Mouse (Mus musculus): Measurements from ENCODE around the gene Gm12830. TPM values are rescaled to one million over a fixed set of nuclear protein-coding genes. Genes with fewer than 3 reads are reported as not detected.

The Gm12830 gene
- total RNA-seq, 1 experiment from 2014 or later = not detected

DNA sequence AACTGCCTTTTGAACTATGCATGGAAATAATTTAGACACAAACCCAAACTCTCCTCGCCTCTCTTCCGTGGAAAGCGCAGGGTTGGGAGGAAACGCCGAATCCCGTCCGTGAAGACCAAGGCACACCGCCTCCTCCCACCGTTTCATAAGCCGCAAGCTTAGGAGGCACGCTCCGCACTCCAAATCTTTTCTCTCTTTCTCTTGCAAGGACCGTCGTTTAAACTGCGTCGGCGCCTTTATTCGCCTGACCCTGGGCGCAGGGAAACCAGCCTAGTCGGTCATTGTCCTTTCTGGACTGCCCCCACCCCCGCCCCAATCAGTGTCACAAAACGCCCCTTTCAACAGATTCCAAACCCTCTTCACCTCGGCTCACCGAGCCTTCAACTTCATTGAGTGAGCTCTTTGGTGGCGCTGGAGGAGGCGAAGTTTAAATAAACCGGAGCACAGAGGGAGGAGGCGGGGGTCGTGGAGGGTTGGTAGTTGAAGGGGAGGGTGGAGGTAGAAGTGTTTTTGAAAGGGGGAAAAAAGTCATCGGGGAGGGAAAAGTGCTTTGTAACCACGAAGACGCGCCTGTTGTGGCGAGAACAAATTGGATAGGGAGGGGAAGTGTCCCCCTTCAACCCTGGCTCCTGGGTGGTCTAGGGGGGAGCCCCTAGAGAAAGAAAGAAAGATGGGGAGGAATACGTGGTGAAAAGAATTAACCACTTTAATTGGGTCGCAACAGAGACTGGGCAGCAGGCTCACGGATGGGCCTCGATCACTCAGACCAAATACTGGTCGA lies 81.3 kb downstream of the Gm12830 start:
- no peak for ATAC-seq (replicated peaks in 1 of 2; ENCODE audit: insufficient read depth in 1 of 2, low FRiP score in 2 of 2, low TSS enrichment in 1 of 2, low read depth in 1 of 2, poor library complexity in 2 of 2, severe bottlenecking in 2 of 2)

DNA sequence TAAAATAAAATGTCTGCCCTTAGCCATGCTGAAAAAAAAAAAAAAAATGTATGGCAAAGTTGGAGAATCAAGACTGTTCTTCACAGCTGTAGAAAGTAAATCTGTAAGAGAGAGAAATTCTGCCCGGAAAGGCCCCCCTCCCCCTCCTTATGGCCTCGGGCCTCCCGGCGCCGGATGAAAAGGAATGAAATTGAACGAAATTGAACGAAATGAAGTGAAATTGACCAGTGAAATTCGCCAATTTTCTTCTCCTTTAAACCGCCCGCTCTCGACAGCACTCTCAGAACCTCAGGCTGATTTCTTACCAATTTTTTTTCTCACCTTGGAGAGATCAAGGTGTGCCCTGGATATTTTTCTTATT lies 81.9 kb downstream of the Gm12830 start:
- ATAC-seq (replicated peaks in 1 of 2; ENCODE audit: insufficient read depth in 1 of 2, low FRiP score in 2 of 2, low TSS enrichment in 1 of 2, low read depth in 1 of 2, poor library complexity in 2 of 2, severe bottlenecking in 2 of 2) = no peak

DNA sequence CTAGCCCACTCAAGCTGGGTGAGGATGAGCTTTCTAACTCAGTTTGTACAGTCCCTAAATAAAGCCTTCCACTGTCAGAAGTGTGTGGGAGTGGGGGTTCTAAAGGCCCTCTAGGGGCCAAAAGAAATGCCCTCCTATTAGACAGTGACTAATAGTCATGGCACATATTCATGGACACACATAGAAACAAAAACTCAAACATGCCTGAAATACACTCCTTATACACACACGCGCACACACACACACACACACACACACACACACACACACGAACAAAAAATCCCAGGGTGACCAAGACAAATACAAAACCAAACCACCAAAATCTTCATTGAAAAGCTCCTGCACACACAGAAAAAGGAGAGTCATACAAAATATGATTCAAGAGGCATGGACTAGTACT lies 84.0 kb downstream of the Gm12830 start:
- no peak for ATAC-seq (replicated peaks in 1 of 2; ENCODE audit: insufficient read depth in 1 of 2, low FRiP score in 2 of 2, low TSS enrichment in 1 of 2, low read depth in 1 of 2, poor library complexity in 2 of 2, severe bottlenecking in 2 of 2)

Other genes with a start within 250 kb of the Gm12830 start
- 2.8 and 2.9 TPM in 2 replicates for gene Foxd2, start 87.2 kb downstream of the Gm12830 start, total RNA-seq (2017)
- not detected in 2 replicates for gene Foxe3, start 104.3 kb downstream of the Gm12830 start, total RNA-seq (2017)
- 176 and 184 TPM in 2 replicates for gene Cmpk1, start 165.5 kb downstream of the Gm12830 start, total RNA-seq (2017)
- gene Stil, start 178.4 kb downstream of the Gm12830 start, total RNA-seq (2017) = 11.6 and 12.1 TPM in 2 replicates
- gene Tal1, start 234.7 kb downstream of the Gm12830 start, total RNA-seq (2017) = 33.4 and 38.4 TPM in 2 replicates